8 mouse cellular contexts compared by ENCODE assay signal in genomic region chr13:42403231-42404020, GRCm38 (mm10).
DNase-seq lines count a peak whose midpoint lies in the region; ATAC-seq and TF ChIP-seq lines count a peak whose summit lies in the region.

No protein-coding gene starts in this region.

- H3K27ac ChIP-seq in layer of hippocampus, adult 2 months: peak overlapping the region; percentile 92
- no peak overlapping the region for H3K27ac ChIP-seq in kidney, embryonic 16.5 days (ENCODE audit: low read length)
- no peak overlapping the region for H3K27ac ChIP-seq in hindbrain, embryonic 16.5 days (ENCODE audit: low read depth, low read length)

- no peak for ATAC-seq in kidney, embryonic 16.5 days (ENCODE audit: low FRiP score, low TSS enrichment)
- ATAC-seq in hindbrain, embryonic 16.5 days: no peak

- H3K36me3 ChIP-seq in kidney, embryonic 16.5 days (ENCODE audit: insufficient read depth, low read length): no peaks in the 10 kb centered on the region
- H3K36me3 ChIP-seq in hindbrain, embryonic 16.5 days (ENCODE audit: control insufficient read depth, insufficient read depth, low read length): no peaks in the 10 kb centered on the region

- no peaks in the 10 kb centered on the region for H3K9me3 ChIP-seq in kidney, embryonic 16.5 days (ENCODE audit: low read length)
- no peaks in the 10 kb centered on the region for H3K9me3 ChIP-seq in hindbrain, embryonic 16.5 days (ENCODE audit: control insufficient read depth, low read length)

- H3K4me1 ChIP-seq in kidney, embryonic 16.5 days (ENCODE audit: insufficient read depth, low read length): no peaks in the 10 kb centered on the region
- peaks cover 3% of the 10 kb centered on the region; the same call in 1 of the 2 replicates for H3K4me1 ChIP-seq in hindbrain, embryonic 16.5 days (ENCODE audit: control insufficient read depth, insufficient read depth, low read depth, low read length)

- H3K4me2 ChIP-seq in kidney, embryonic 16.5 days (replicated peaks; ENCODE audit: low read depth, low read length): no peak overlapping the region
- no peak overlapping the region for H3K4me2 ChIP-seq in hindbrain, embryonic 16.5 days (ENCODE audit: low read length)

- 65% methylated on average over 3 of the region's 3 CpGs for WGBS in kidney, embryonic 16.5 days
- WGBS in hindbrain, embryonic 16.5 days: 81% methylated on average over 3 of the region's 3 CpGs

- no peaks in the 10 kb centered on the region for H3K27me3 ChIP-seq in kidney, embryonic 16.5 days (ENCODE audit: insufficient read depth, low read length)
- H3K27me3 ChIP-seq in hindbrain, embryonic 16.5 days (replicated peaks; ENCODE audit: control insufficient read depth, insufficient read depth, low read length): no peaks in the 10 kb centered on the region

- no peak overlapping the region for H3K4me3 ChIP-seq in layer of hippocampus, adult 2 months
- H3K4me3 ChIP-seq in kidney, embryonic 16.5 days (ENCODE audit: low read length): no peak overlapping the region
- no peak overlapping the region for H3K4me3 ChIP-seq in hindbrain, embryonic 16.5 days (ENCODE audit: low read length)

- H3K9ac ChIP-seq in kidney, embryonic 16.5 days (replicated peaks; ENCODE audit: low read length): no peak overlapping the region
- no peak overlapping the region for H3K9ac ChIP-seq in hindbrain, embryonic 16.5 days (ENCODE audit: low read depth, low read length)

- peak; percentile 40 for DNase-seq in urinary bladder, postnatal 14 days (ENCODE audit: low spot score)
- DNase-seq in urinary bladder, adult 2 months (ENCODE audit: low spot score): no peak
- peak; percentile 9 to 16 for DNase-seq in cerebellum, postnatal 36 days
- DNase-seq in layer of hippocampus, adult 2 months (ENCODE audit: low spot score in 2 of 2): peak; percentile 62 to 85
- peak; percentile 75 for DNase-seq in skeletal muscle tissue, adult 2 months (ENCODE audit: low read depth, low spot score)
- no peak for DNase-seq in kidney, postnatal 10 days

- TF ChIP-seq CTCF in layer of hippocampus, adult 2 months (conservative IDR thresholded peaks at IDR 0.05): no peak

Comparison
In these comparisons a context has a peak if more than half of its experiments do, and no peak if none do; other contexts are left out.
1. DNase-seq: peak in urinary bladder, postnatal 14 days (single experiment), cerebellum, postnatal 36 days (2 of 2), layer of hippocampus, adult 2 months (2 of 2) and skeletal muscle tissue, adult 2 months (single experiment); none in urinary bladder, adult 2 months (single experiment) and kidney, postnatal 10 days (single experiment).